Mouse (Mus musculus) cerebellum, adult 2 months (tissue): ENCODE data around the gene AC153137.1. TPM values are rescaled to one million over a fixed set of nuclear protein-coding genes. Genes with fewer than 3 reads are reported as not detected.
A peak's percentile ranks its signal among the peaks of the same experiment; 100 is the strongest.

Experiments used
- DNase-seq, 2 experiments: peaks; one replicate each; pipeline ENCODE4 v3.0.0; 2021
- H3K27ac ChIP-seq: fragments of 200-500 bp; 2 replicates; pipeline ENCODE4 v1.5.1; 2012; ENCODE audit warnings: low read length, control low read depth, inconsistent platforms; ENCODE audit not compliant: insufficient read depth
- H3K27me3 ChIP-seq: fragments of 200-500 bp; 2 replicates; pipeline ENCODE4 v1.6.1; 2012; ENCODE audit warnings: inconsistent platforms, mild to moderate bottlenecking, low read length, moderate library complexity; ENCODE audit not compliant: control insufficient read depth, insufficient read depth
- H3K4me1 ChIP-seq: fragments of 200-500 bp; 2 replicates; pipeline ENCODE4 v1.6.1; 2011; ENCODE audit warnings: low read length; ENCODE audit not compliant: control insufficient read depth, insufficient read depth
- H3K4me3 ChIP-seq: fragments of 200-500 bp; replicated peaks from 2 replicates; pipeline ENCODE3; 2011; ENCODE audit warnings: mild to moderate bottlenecking, low read depth, low read length, control low read depth; ENCODE audit not compliant: insufficient read depth
- CTCF ChIP-seq: fragments of 200-500 bp; IDR thresholded peaks from 2 replicates; pipeline ENCODE4 v1.5.1; 2011; ENCODE audit warnings: low read depth, mild to moderate bottlenecking, control low read depth, low read length, moderate library complexity, borderline replicate concordance; ENCODE audit not compliant: insufficient read depth
- POLR2A ChIP-seq: fragments of 200-500 bp; IDR thresholded peaks from 2 replicates; pipeline ENCODE4 v1.6.1; 2011; ENCODE audit warnings: low read length, control low read depth, borderline replicate concordance; ENCODE audit not compliant: insufficient read depth
- WGBS: fragments of 180-500 bp; shearing (Covaris S2); methylation state at CpG from one replicate; pipeline ENCODE4 v1.1.7; 2018; 5-methylcytosine and 5-hydroxymethylcytosine counted together
- polyA plus RNA-seq: library from polyadenylated mRNA; depleted of rRNA; stranded (reverse); fragments of >200 nt; gene quantifications from 2 replicates; pipeline ENCODE4 v1.2.3, GENCODE M21; 2012

The AC153137.1 gene
- polyA plus RNA-seq, 1 experiment: not detected

DNA sequence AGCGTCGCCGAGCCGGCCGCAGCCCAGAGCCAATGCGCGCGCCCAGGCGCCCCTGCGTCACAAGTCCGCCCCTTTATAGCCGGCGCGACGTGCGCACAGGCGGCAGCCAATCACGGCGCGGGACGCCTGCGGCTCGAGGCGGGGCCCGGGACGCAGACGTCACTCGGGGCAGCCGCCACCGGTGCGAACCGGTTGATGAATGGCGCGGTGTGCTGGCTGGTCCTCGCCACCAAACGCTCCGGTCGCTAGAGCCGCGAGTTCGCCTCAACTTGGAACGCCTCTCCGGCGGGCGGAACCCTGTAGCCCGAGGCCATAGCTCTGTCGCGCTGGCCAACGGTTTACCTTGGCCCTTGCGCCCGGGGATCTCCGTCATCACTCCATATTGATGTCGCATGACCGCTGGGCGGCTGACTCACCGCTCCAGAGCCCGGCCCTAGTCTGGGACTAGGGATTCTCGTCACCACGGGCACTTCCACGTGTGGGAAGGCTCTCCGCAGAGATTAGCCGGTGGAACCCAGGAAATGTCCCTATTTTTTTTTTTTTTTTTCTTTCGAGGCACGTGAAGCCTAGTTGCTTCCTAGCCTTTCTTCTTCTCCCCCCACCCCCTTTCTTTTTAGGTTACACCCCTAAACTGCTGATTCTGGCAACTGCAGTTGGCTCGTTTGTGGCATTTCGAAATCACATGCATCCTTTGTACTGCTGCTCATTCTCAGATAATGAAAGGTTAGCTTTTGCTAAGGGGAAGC, 27.9 kb downstream of the AC153137.1 start:
- no peaks in the 10 kb centered on the region for H3K27me3 ChIP-seq
- peak overlapping the region; percentile 96 for H3K27ac ChIP-seq
- no peaks in the 10 kb centered on the region; the same call in 1 of the 2 replicates for H3K4me1 ChIP-seq
- WGBS: under 1% methylated on average over 66 of the region's 66 CpGs
- peak; percentile 97 to 98 for DNase-seq
- H3K4me3 ChIP-seq: peak overlapping the region; percentile 75
- TF ChIP-seq POLR2A: peak; percentile 86
- TF ChIP-seq CTCF: no peak

DNA sequence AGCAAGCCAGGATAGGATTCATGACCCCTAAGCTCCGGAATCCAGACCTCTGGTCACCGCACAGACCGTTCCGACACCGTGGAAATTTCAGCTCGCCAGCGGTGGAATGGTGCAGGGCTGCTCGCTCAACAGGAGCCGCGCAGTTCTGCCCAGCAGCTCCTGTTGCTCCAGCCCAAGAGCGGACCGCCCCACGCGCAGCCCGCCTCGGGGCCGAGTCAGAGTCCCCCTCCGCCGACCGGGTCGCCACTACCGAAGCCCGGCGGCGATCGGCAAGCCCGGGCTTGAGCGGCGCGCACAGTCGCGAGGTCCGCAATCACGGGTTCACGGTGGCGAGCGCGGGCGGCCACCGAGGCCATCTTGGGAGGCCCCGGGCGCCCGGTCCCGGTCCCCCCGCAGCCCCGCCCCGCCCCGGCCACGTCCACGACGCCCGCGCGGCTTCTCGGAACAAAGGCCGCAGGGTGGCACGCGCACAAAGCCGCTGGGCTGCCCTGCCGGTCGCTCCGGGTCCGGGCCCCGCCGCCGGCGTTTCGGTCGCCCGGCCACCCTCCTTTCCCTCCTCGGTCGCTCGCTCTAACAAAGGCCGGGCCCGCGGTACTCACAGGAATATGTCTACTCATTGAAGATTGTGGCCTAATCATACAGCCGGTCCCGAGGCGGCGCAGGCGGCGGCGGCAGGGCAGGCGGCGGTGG, 28.7 kb downstream of the AC153137.1 start:
- no peaks in the 10 kb centered on the region; the same call in 1 of the 2 replicates for H3K4me1 ChIP-seq
- peak; percentile 68 to 81 for DNase-seq
- no peak for TF ChIP-seq CTCF
- no peak for TF ChIP-seq POLR2A
- under 1% methylated on average over 83 of the region's 85 CpGs for WGBS
- peak overlapping the region; percentile 99 for H3K27ac ChIP-seq
- no peaks in the 10 kb centered on the region for H3K27me3 ChIP-seq
- H3K4me3 ChIP-seq: peak overlapping the region; percentile 85

DNA sequence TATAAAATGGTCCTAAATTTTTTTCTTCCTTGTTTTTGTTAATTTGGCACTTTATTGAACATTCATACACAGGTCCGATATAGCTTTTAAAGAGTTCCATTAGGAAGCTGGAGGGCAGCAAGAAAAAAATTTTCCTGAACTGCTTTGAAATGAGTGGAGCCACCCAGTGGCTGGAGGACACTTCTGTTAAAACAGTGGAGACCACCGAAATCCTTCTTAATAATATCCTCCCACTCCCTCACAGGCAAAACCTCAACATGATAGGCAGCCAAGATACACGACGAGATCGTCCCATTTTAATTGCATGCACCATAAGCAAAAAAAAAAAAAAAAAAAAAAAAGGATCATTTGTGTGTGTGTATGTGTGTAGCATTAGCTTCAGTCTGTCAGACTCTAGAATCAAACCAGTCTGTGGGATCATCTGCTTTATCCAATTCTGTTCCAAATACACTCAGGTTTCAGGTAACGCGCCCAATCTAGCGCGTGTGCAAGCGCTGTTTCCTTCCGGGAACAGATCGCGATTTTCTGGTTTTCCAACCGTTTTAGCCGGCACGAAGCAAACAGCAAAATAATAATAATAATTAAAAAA, 29.3 kb downstream of the AC153137.1 start:
- peak; percentile 23 to 25 for DNase-seq
- no peaks in the 10 kb centered on the region for H3K27me3 ChIP-seq
- H3K4me3 ChIP-seq: peak overlapping the region; percentile 85
- TF ChIP-seq CTCF (no peak), POLR2A (no peak)
- no peaks in the 10 kb centered on the region; the same call in 1 of the 2 replicates for H3K4me1 ChIP-seq
- WGBS: under 1% methylated on average over 16 of the region's 16 CpGs
- peak overlapping the region; percentile 99; the same call in 1 of the 2 replicates for H3K27ac ChIP-seq

DNA sequence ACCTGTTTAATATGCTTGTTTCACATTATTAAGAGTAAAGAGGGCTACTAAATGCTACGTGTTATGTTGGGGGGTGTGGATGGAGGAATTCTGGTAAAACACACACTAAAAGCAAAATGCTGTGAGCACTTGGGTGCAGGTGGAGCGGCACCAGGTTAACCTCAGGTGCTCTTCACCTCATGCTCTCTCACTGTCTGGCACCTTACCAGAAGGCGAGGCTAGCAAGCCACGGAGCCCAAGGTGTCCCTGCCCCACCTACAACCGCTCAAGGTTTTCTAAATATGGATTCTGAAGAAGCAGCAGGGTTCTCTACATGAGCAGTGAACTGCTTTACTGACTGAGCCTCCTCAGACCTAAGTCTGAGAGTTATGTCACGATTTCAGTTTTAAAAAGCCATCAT, 32.6 kb downstream of the AC153137.1 start:
- no peaks in the 10 kb centered on the region for H3K27me3 ChIP-seq
- H3K4me3 ChIP-seq: no peak overlapping the region
- 24% methylated on average over 6 of the region's 6 CpGs for WGBS
- TF ChIP-seq CTCF: no peak
- no peak for TF ChIP-seq POLR2A
- H3K27ac ChIP-seq: no peak overlapping the region
- H3K4me1 ChIP-seq: no peaks in the 10 kb centered on the region; the same call in 1 of the 2 replicates
- DNase-seq: peak; percentile 14 to 18

DNA sequence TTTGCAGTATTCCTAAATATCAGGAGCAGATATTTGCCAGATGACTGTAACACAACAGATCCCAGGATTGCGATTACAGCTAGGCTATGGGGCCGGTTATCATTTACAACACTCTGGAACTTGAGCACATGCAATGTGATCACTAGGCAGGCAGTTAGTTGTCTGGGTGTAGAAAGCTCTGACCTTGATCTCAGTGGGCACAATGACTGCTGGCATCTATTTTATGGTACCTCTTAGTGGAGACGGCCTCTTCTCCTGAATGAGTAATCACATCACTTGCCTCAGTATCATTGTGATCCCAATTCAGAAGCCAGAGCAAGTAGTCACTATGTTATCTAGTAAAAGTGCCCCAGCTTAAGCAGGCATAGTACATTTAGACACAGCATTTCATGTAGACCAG, 37.2 kb downstream of the AC153137.1 start:
- WGBS: 77% methylated on average over 3 of the region's 3 CpGs
- H3K27ac ChIP-seq: no peak overlapping the region
- H3K4me1 ChIP-seq: no peaks in the 10 kb centered on the region; the same call in 1 of the 2 replicates
- no peak for DNase-seq
- H3K27me3 ChIP-seq: no peaks in the 10 kb centered on the region
- H3K4me3 ChIP-seq: no peak overlapping the region
- TF ChIP-seq POLR2A (no peak), CTCF (no peak)

DNA sequence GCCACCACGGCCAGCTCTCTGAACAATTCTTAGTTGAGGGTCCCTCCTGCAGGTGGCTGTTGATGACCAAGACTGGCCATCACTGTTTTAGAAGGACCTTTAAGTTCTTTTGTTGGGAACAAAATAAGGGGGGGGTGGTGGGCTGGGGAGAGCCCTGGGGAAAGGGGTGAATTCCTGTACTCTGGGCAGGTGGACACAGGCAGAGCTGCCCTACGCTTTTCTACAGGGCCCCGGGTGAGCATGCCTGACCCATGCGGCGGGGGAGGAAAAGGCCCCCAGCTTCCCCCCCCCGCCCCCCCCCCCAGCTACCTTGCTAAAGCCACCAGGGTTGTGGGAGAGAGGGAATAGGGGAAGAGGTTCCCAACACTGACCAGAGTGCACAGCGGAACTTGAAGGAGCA, 39.4 kb downstream of the AC153137.1 start:
- no peak for TF ChIP-seq CTCF
- Histone ChIP-seq H3K4me1 (no peaks in the 10 kb centered on the region), H3K27ac (no peak overlapping the region), H3K4me3 (no peak overlapping the region), H3K27me3 (no peaks in the 10 kb centered on the region)
- no peak for DNase-seq
- WGBS: 77% methylated on average over 7 of the region's 7 CpGs

DNA sequence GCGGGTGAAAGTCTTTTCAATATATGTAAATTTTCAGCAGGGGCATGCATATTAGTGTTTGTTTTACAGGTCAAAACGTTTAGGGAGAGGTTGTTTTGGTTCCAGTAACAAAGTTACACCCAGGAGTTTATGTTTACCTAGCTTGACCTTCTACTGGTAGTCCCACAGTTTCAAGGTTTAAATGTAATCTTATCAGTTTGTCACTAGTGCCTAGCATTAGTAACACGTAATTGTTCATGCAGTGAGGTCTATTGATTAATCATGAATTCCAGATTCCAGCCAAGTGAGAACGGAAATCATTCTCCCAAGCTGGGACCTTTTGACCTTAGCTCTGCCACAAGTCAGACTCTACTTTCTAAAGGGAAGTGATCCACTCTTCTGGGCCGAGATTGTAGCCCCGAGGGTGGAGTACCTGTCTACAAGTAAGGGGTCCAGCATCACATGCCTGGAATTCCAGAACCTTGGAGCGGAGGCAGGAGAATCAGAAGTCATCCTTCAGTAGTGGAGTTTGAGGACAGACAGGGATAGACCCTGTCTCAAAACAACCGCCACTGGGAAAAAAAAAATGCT, 40.3 kb downstream of the AC153137.1 start:
- Histone ChIP-seq H3K27me3 (no peaks in the 10 kb centered on the region), H3K4me1 (no peaks in the 10 kb centered on the region), H3K27ac (peak overlapping the region; percentile 21; the same call in 1 of the 2 replicates), H3K4me3 (no peak overlapping the region)
- TF ChIP-seq POLR2A: no peak
- TF ChIP-seq CTCF: no peak
- DNase-seq: no peak
- WGBS: 62% methylated on average over 8 of the region's 8 CpGs

DNA sequence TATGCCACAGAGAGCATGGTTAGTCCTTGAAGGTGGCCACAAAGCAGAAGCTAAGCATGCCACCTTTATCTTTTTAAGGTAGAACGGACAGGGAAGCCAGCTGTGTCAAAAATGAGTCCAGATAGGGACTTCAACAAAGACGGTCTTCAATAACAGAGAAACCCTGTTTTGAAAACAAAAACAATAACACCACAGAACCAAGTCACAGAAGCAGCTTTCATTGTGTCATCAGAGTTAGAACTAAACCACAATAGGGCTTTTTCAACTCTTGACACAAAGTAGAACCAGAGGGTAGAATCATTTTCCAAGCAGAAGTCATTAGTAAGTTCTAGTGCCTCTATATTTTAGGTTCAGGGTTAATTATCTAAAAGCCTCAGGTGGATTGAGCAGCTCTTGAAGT, 41.3 kb downstream of the AC153137.1 start:
- WGBS: 79% methylated on average over 2 of the region's 2 CpGs
- TF ChIP-seq POLR2A (no peak), CTCF (no peak)
- Histone ChIP-seq H3K4me3 (no peak overlapping the region), H3K27me3 (no peaks in the 10 kb centered on the region), H3K27ac (no peak overlapping the region; the same call in 1 of the 2 replicates), H3K4me1 (no peaks in the 10 kb centered on the region)
- no peak for DNase-seq
